In genomic region chr1:152955564-152956211, GRCm38 (mm10) we compare ENCODE assay signal across 8 mouse cellular contexts. TPM values are rescaled to one million over a fixed set of nuclear protein-coding genes. Genes with fewer than 3 reads are reported as not detected.
DNase-seq lines count a peak whose midpoint lies in the region; ATAC-seq and TF ChIP-seq lines count a peak whose summit lies in the region.

No protein-coding gene starts in this region.

- no peak overlapping the region for H3K9ac ChIP-seq in kidney, embryonic 15.5 days
- H3K9ac ChIP-seq in embryonic facial prominence, embryonic 14.5 days (ENCODE audit: low read depth, low read length): peak overlapping the region; percentile 49; the same call in 1 of the 2 replicates
- H3K9ac ChIP-seq in intestine, postnatal 0 days (ENCODE audit: low read depth, low read length): no peak overlapping the region
- peak overlapping the region; percentile 71 for H3K9ac ChIP-seq in midbrain, embryonic 15.5 days

- H3K9me3 ChIP-seq in kidney, embryonic 15.5 days (replicated peaks): no peaks in the 10 kb centered on the region
- no peaks in the 10 kb centered on the region for H3K9me3 ChIP-seq in embryonic facial prominence, embryonic 14.5 days (ENCODE audit: control insufficient read depth, low read length)
- H3K9me3 ChIP-seq in intestine, postnatal 0 days (ENCODE audit: control insufficient read depth): no peaks in the 10 kb centered on the region
- H3K9me3 ChIP-seq in midbrain, embryonic 15.5 days: no peaks in the 10 kb centered on the region

- H3K4me1 ChIP-seq in kidney, embryonic 15.5 days: peaks cover 17% of the 10 kb centered on the region
- H3K4me1 ChIP-seq in embryonic facial prominence, embryonic 14.5 days (ENCODE audit: control insufficient read depth, insufficient read depth, low read length): peaks cover 2% of the 10 kb centered on the region; the same call in 1 of the 2 replicates
- no peaks in the 10 kb centered on the region for H3K4me1 ChIP-seq in intestine, postnatal 0 days (replicated peaks; ENCODE audit: control insufficient read depth, insufficient read depth, low read length)
- H3K4me1 ChIP-seq in midbrain, embryonic 15.5 days: peaks cover 26% of the 10 kb centered on the region

- H3K4me2 ChIP-seq in kidney, embryonic 15.5 days: peak overlapping the region; percentile 66
- peak overlapping the region; percentile 75 for H3K4me2 ChIP-seq in embryonic facial prominence, embryonic 14.5 days (ENCODE audit: low read depth, low read length)
- H3K4me2 ChIP-seq in intestine, postnatal 0 days (replicated peaks; ENCODE audit: low read depth): peak overlapping the region; percentile 57
- H3K4me2 ChIP-seq in midbrain, embryonic 15.5 days: peak overlapping the region; percentile 94

- H3K27ac ChIP-seq in kidney, embryonic 15.5 days: no peak overlapping the region
- H3K27ac ChIP-seq in embryonic facial prominence, embryonic 14.5 days (replicated peaks; ENCODE audit: low read depth, low read length): no peak overlapping the region
- H3K27ac ChIP-seq in intestine, postnatal 0 days (ENCODE audit: low read depth, low read length): no peak overlapping the region; the same call in 1 of the 2 replicates
- H3K27ac ChIP-seq in midbrain, embryonic 15.5 days: peak overlapping the region; percentile 92

- peaks cover 49% of the 10 kb centered on the region for H3K27me3 ChIP-seq in kidney, embryonic 15.5 days
- peaks cover 46% of the 10 kb centered on the region for H3K27me3 ChIP-seq in embryonic facial prominence, embryonic 14.5 days (replicated peaks; ENCODE audit: control insufficient read depth, insufficient read depth, low read length)
- peaks cover 47% of the 10 kb centered on the region for H3K27me3 ChIP-seq in intestine, postnatal 0 days (replicated peaks; ENCODE audit: control insufficient read depth, insufficient read depth, low read length)
- H3K27me3 ChIP-seq in midbrain, embryonic 15.5 days (replicated peaks): peaks cover 3% of the 10 kb centered on the region; the same call in 1 of the 2 replicates

- no peaks in the 10 kb centered on the region for H3K36me3 ChIP-seq in kidney, embryonic 15.5 days
- H3K36me3 ChIP-seq in embryonic facial prominence, embryonic 14.5 days (ENCODE audit: control insufficient read depth, insufficient read depth, low read length): no peaks in the 10 kb centered on the region
- H3K36me3 ChIP-seq in intestine, postnatal 0 days (ENCODE audit: control insufficient read depth, insufficient read depth): no peaks in the 10 kb centered on the region
- no peaks in the 10 kb centered on the region for H3K36me3 ChIP-seq in midbrain, embryonic 15.5 days (replicated peaks)

- under 1% methylated on average over 40 of the region's 40 CpGs for WGBS in kidney, embryonic 15.5 days
- 1% methylated on average over 39 of the region's 40 CpGs for WGBS in embryonic facial prominence, embryonic 14.5 days
- WGBS in intestine, postnatal 0 days: 3% methylated on average over 40 of the region's 40 CpGs
- under 1% methylated on average over 40 of the region's 40 CpGs for WGBS in midbrain, embryonic 15.5 days

- DNase-seq in kidney, adult 8-10 months: no peak
- DNase-seq in ZHBTc4 (ENCODE audit: low read depth, low spot score): peak; percentile 33
- DNase-seq in embryonic facial prominence, embryonic 14.5 days (ENCODE audit: low spot score): no peak
- DNase-seq in spleen, adult 12 weeks (ENCODE audit: low spot score): no peak

- H3K4me3 ChIP-seq in kidney, embryonic 15.5 days (replicated peaks): peak overlapping the region; percentile 41
- peak overlapping the region; percentile 49 for H3K4me3 ChIP-seq in embryonic facial prominence, embryonic 14.5 days (ENCODE audit: low read depth, low read length)
- peak overlapping the region; percentile 21 for H3K4me3 ChIP-seq in intestine, postnatal 0 days (ENCODE audit: low read depth, low read length)
- H3K4me3 ChIP-seq in midbrain, embryonic 15.5 days: peak overlapping the region; percentile 78

- no peak for TF ChIP-seq CTCF in intestine, postnatal 0 days (IDR thresholded peaks at IDR 0.05; ENCODE audit: low read depth)

- ATAC-seq in kidney, embryonic 15.5 days (replicated peaks; ENCODE audit: low FRiP score): no peak
- no peak for ATAC-seq in embryonic facial prominence, embryonic 14.5 days (ENCODE audit: low read depth)
- ATAC-seq in intestine, postnatal 0 days: no peak
- ATAC-seq in midbrain, embryonic 15.5 days (replicated peaks): peak; percentile 66
- no peak for ATAC-seq in granulocyte monocyte progenitor cell, adult 5-6 weeks (replicated peaks; ENCODE audit: poor library complexity, severe bottlenecking)

RNA-seq across cellular contexts. Expression of gene Nmnat2, which starts 0.9 kb away (rescaled TPM):
- 0.98 and 1.9 TPM in 2 replicates for polyA plus RNA-seq in kidney, embryonic 15.5 days (2015; fragmentation: Nextera tagmentation; extraction: Ambion mirVana)
- polyA plus RNA-seq in embryonic facial prominence, embryonic 14.5 days (2014; fragmentation: Nextera tagmentation; extraction: Ambion mirVana): 3.7 and 5.3 TPM in 2 replicates
- 0.78 and 1.1 TPM in 2 replicates for polyA plus RNA-seq in intestine, postnatal 0 days (2015; fragmentation: Nextera tagmentation; extraction: Ambion mirVana)
- 95.1 and 98.5 TPM in 2 replicates for polyA plus RNA-seq in midbrain, embryonic 15.5 days (2015; fragmentation: Nextera tagmentation; extraction: Ambion mirVana)
- not detected in 2 replicates for total RNA-seq in granulocyte monocyte progenitor cell, adult 5-6 weeks (2014; fragmentation: Nextera tagmentation)
- not detected in 2 replicates for total RNA-seq in granulocyte monocyte progenitor cell, adult 5-6 weeks (2017)

RNA-seq across cellular contexts. Expression of gene Smg7, which starts 53.2 kb away (rescaled TPM):
- 31.5 and 32.8 TPM in 2 replicates for polyA plus RNA-seq in kidney, embryonic 15.5 days (2015; fragmentation: Nextera tagmentation; extraction: Ambion mirVana)
- 29.5 and 31.6 TPM in 2 replicates for polyA plus RNA-seq in embryonic facial prominence, embryonic 14.5 days (2014; fragmentation: Nextera tagmentation; extraction: Ambion mirVana)
- 11.4 and 12.3 TPM in 2 replicates for polyA plus RNA-seq in intestine, postnatal 0 days (2015; fragmentation: Nextera tagmentation; extraction: Ambion mirVana)
- 33.7 and 37.2 TPM in 2 replicates for polyA plus RNA-seq in midbrain, embryonic 15.5 days (2015; fragmentation: Nextera tagmentation; extraction: Ambion mirVana)
- total RNA-seq in granulocyte monocyte progenitor cell, adult 5-6 weeks (2014; fragmentation: Nextera tagmentation): 62.0 and 100 TPM in 2 replicates
- total RNA-seq in granulocyte monocyte progenitor cell, adult 5-6 weeks (2017): 26.0 and 31.2 TPM in 2 replicates

Comparison
In these comparisons a context has a peak if more than half of its experiments do, and no peak if none do; other contexts are left out.
1. H3K4me3 ChIP-seq: peak in every context shown above with its lines; median percentile 78 in midbrain, embryonic 15.5 days; 49 in embryonic facial prominence, embryonic 14.5 days; 41 in kidney, embryonic 15.5 days; 21 in intestine, postnatal 0 days.
2. H3K9ac ChIP-seq: peak in embryonic facial prominence, embryonic 14.5 days (single experiment) and midbrain, embryonic 15.5 days (single experiment); none in kidney, embryonic 15.5 days (single experiment) and intestine, postnatal 0 days (single experiment).
3. RNA of gene Nmnat2, which starts 0.9 kb away (polyA plus RNA-seq): 95.1 to 98.5 TPM in midbrain, embryonic 15.5 days; 3.7 to 5.3 TPM in embryonic facial prominence, embryonic 14.5 days, 0.98 to 1.9 TPM in kidney, embryonic 15.5 days and 0.78 to 1.1 TPM in intestine, postnatal 0 days; every median in the first group is over 10 times any median in the second.
4. Peak in every context shown above with its lines, with median percentiles within 50 percentile points of each other: H3K4me2 ChIP-seq.